Mouse (Mus musculus) adipocyte (in vitro differentiated cells): ENCODE data around the gene Syne4.

ENCODE experiments used
- DNase-seq: peaks from one replicate; pipeline ENCODE4 v3.0.0-alpha.2; 2016; ENCODE audit warnings: low spot score

The Syne4 gene

GRCm38 (mm10) chr7:30331887-30332286 is 17.3 kb downstream of the Syne4 start:
- peak; percentile 40 for DNase-seq

GRCm38 (mm10) chr7:30332622-30333259 is 18.1 kb downstream of the Syne4 start:
- DNase-seq, result no peak

- peak; percentile 65 for DNase-seq
These were observed 18.8 kb downstream of the Syne4 start for GRCm38 (mm10) chr7:30333436-30333835.

GRCm38 (mm10) chr7:30334563-30334962 is 20.0 kb downstream of the Syne4 start:
- DNase-seq, result no peak

GRCm38 (mm10) chr7:30335688-30336087 is 21.1 kb downstream of the Syne4 start:
- DNase-seq, result no peak

GRCm38 (mm10) chr7:30336384-30336783 is 21.8 kb downstream of the Syne4 start:
- peak; percentile 84 for DNase-seq

GRCm38 (mm10) chr7:30339432-30340109 is 25.0 kb downstream of the Syne4 start:
- no peak for DNase-seq

GRCm38 (mm10) chr7:30346635-30347379 is 32.2 kb downstream of the Syne4 start:
- DNase-seq, result peak; percentile 22

GRCm38 (mm10) chr7:30347828-30348227 is 33.2 kb downstream of the Syne4 start:
- no peak for DNase-seq

GRCm38 (mm10) chr7:30353279-30353822 is 38.7 kb downstream of the Syne4 start:
- DNase-seq, result peak; percentile 81

GRCm38 (mm10) chr7:30354059-30354458 is 39.5 kb downstream of the Syne4 start:
- DNase-seq, result no peak

- DNase-seq, result no peak
These were observed 44.0 kb downstream of the Syne4 start for GRCm38 (mm10) chr7:30358378-30359186.

- DNase-seq, result no peak
These were observed 44.8 kb downstream of the Syne4 start for GRCm38 (mm10) chr7:30359276-30359865.

GRCm38 (mm10) chr7:30360028-30360427 is 45.4 kb downstream of the Syne4 start:
- DNase-seq, result no peak

GRCm38 (mm10) chr7:30362652-30363343 is 48.2 kb downstream of the Syne4 start, which contains the start of gene Lrfn3:
Gene Lrfn3, minus strand, starts transcription at chr7:30362772.
- peak; percentile 25 for DNase-seq

GRCm38 (mm10) chr7:30363344-30363738 is 48.7 kb downstream of the Syne4 start:
- no peak for DNase-seq

- no peak for DNase-seq
These were observed 52.9 kb downstream of the Syne4 start for GRCm38 (mm10) chr7:30367466-30367865.
